Mouse (Mus musculus): ENCODE measurements around the gene Rpl19. TPM values are rescaled to one million over a fixed set of nuclear protein-coding genes. Genes with fewer than 3 reads are reported as not detected.

Gene Rpl19
- total RNA-seq, 2 experiments from 2014 or later: 1,858 to 3,567 TPM

Other genes with a start within 250 kb of the Rpl19 start
- gene Rpl23, start 244.3 kb upstream of the Rpl19 start, total RNA-seq (2014; fragmentation: Nextera tagmentation): 2,177 and 2,335 TPM in 2 replicates
- gene Rpl23, start 244.3 kb upstream of the Rpl19 start, total RNA-seq (2017): 2,263 and 3,329 TPM in 2 replicates
- 60.5 and 60.7 TPM in 2 replicates for gene Lasp1, start 227.7 kb upstream of the Rpl19 start, total RNA-seq (2014; fragmentation: Nextera tagmentation)
- 92.5 and 124 TPM in 2 replicates for gene Lasp1, start 227.7 kb upstream of the Rpl19 start, total RNA-seq (2017)
- gene B230217C12Rik, start 185.9 kb upstream of the Rpl19 start, total RNA-seq (2014; fragmentation: Nextera tagmentation): 3.8 TPM in 1 of 2 replicates, not detected in the other
- gene B230217C12Rik, start 185.9 kb upstream of the Rpl19 start, total RNA-seq (2017): 1.3 TPM in 1 of 2 replicates, not detected in the other
- not detected in 2 replicates for gene Fbxo47, start 142.6 kb upstream of the Rpl19 start, total RNA-seq (2014; fragmentation: Nextera tagmentation)
- 2.0 and 2.2 TPM in 2 replicates for gene Fbxo47, start 142.6 kb upstream of the Rpl19 start, total RNA-seq (2017)
- gene Plxdc1, start 40.3 kb upstream of the Rpl19 start, total RNA-seq (2014; fragmentation: Nextera tagmentation): 3.1 and 3.2 TPM in 2 replicates
- 1.6 and 3.9 TPM in 2 replicates for gene Plxdc1, start 40.3 kb upstream of the Rpl19 start, total RNA-seq (2017)
- 11.0 and 15.7 TPM in 2 replicates for gene Arl5c, start 30.5 kb upstream of the Rpl19 start, total RNA-seq (2014; fragmentation: Nextera tagmentation)
- gene Arl5c, start 30.5 kb upstream of the Rpl19 start, total RNA-seq (2017): 2.9 and 6.1 TPM in 2 replicates
- gene Cacnb1, start 3.7 kb upstream of the Rpl19 start, total RNA-seq (2014; fragmentation: Nextera tagmentation): 0.71 and 4.5 TPM in 2 replicates
- gene Cacnb1, start 3.7 kb upstream of the Rpl19 start, total RNA-seq (2017): 0.56 and 0.77 TPM in 2 replicates
- gene Stac2, start 26.8 kb downstream of the Rpl19 start, total RNA-seq (2014; fragmentation: Nextera tagmentation): not detected in 2 replicates
- not detected in 2 replicates for gene Stac2, start 26.8 kb downstream of the Rpl19 start, total RNA-seq (2017)
- gene Fbxl20, start 123.7 kb downstream of the Rpl19 start, total RNA-seq (2014; fragmentation: Nextera tagmentation): 13.7 and 16.4 TPM in 2 replicates
- 6.6 and 7.4 TPM in 2 replicates for gene Fbxl20, start 123.7 kb downstream of the Rpl19 start, total RNA-seq (2017)
- gene Med1, start 166.6 kb downstream of the Rpl19 start, total RNA-seq (2014; fragmentation: Nextera tagmentation): 80.2 and 96.6 TPM in 2 replicates
- 41.2 and 42.8 TPM in 2 replicates for gene Med1, start 166.6 kb downstream of the Rpl19 start, total RNA-seq (2017)
- 57.2 and 59.8 TPM in 2 replicates for gene Cdk12, start 176.3 kb downstream of the Rpl19 start, total RNA-seq (2014; fragmentation: Nextera tagmentation)
- gene Cdk12, start 176.3 kb downstream of the Rpl19 start, total RNA-seq (2017): 44.8 and 49.1 TPM in 2 replicates